Mouse (Mus musculus): Measurements from ENCODE around the gene Myd88. TPM values are rescaled to one million over a fixed set of nuclear protein-coding genes. Genes with fewer than 3 reads are reported as not detected.
A peak's percentile ranks its signal among the peaks of the same experiment; 100 is the strongest.

Myd88 gene
- polyA plus RNA-seq, 1 experiment from 2014 or later, result 5.7 TPM

DNA sequence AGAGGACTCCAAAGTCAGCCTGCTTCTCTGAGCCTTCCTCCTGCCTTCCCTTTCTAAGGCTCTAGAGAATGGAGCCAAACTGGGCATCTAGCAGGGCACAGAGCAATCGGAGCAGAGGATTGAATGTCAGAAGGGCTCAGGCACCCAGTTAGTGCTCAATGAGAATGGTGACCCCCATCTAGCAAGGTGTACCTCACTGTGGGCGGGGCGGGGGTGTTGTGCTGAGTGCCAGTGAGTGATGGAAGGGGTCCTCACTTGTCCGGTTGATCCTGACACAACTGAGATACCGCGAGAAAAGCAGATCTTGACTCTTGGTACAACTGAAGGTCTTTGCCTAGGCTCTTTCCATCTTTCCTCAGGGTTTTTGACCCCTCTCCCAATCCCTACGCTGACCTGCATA lies 2.1 kb downstream of the Myd88 start:
- Histone ChIP-seq H3K4me1 (peaks cover 28% of the 10 kb centered on the region), H3K9ac (replicated peaks) (0 out of 2 replicates have a peak overlapping the region, but pooled peaks have one; percentile 56), H3K4me2 (replicated peaks) (peak overlapping the region; percentile 76), H3K27me3 (peaks cover 21% of the 10 kb centered on the region), H3K4me3 (peak overlapping the region; percentile 85), H3K27ac (replicated peaks) (no peak overlapping the region), H3K36me3 (peaks cover 10% of the 10 kb centered on the region), H3K9me3 (no peaks in the 10 kb centered on the region)
- 53% methylated on average over 7 of the region's 7 CpGs for whole genome bisulfite sequencing
- no peak for ATAC-seq (ENCODE audit: low FRiP score, low read depth)

DNA sequence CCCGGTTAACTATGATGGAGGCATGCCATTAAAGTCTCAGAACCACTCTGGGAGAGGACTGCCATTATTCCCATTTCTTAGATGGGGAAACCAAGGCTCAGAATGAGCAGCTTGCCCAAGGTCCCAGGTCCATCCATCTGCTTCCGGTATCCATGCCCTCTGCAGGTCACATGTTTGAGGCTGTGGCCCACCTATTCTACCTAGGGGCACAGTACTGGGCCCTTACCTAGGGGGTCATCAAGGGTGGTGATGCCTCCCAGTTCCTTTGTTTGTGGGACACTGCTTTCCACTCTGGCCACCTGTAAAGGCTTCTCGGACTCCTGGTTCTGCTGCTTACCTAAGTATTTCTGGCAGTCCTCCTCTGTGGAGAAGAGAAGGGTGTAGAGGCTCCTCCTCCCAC lies 2.9 kb downstream of the Myd88 start:
- ATAC-seq (ENCODE audit: low FRiP score, low read depth), result no peak
- no peak overlapping the region for H3K4me3 ChIP-seq
- H3K27me3 ChIP-seq, result peaks cover 21% of the 10 kb centered on the region
- no peak overlapping the region for H3K4me2 ChIP-seq (replicated peaks)
- peaks cover 28% of the 10 kb centered on the region for H3K4me1 ChIP-seq
- no peaks in the 10 kb centered on the region for H3K9me3 ChIP-seq
- H3K9ac ChIP-seq (replicated peaks), result no peak overlapping the region
- WGBS, result 93% methylated on average over 3 of the region's 3 CpGs
- H3K27ac ChIP-seq (replicated peaks), result no peak overlapping the region
- H3K36me3 ChIP-seq, result peaks cover 2% of the 10 kb centered on the region; the same call in 1 of the 2 replicates

DNA sequence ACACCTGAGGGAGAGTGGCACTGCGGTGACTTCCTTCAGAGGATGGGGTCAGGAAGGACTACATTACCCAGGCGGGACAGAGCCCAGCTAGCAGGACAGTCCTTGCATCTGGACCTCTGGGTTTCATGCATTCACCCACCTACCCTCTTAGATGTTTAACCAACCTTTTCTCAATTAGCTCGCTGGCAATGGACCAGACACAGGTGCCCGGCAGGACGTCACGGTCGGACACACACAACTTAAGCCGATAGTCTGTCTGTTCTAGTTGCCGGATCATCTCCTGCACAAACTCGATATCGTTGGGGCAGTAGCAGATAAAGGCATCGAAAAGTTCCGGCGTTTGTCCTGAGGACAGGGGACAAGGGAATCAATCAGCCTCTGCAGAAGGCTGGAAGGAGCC lies 3.4 kb downstream of the Myd88 start:
- peaks cover 28% of the 10 kb centered on the region for H3K4me1 ChIP-seq
- peaks cover 21% of the 10 kb centered on the region for H3K27me3 ChIP-seq
- no peaks in the 10 kb centered on the region for H3K9me3 ChIP-seq
- no peak overlapping the region for H3K27ac ChIP-seq (replicated peaks)
- no peak overlapping the region for H3K9ac ChIP-seq (replicated peaks)
- H3K4me3 ChIP-seq, result no peak overlapping the region
- no peak overlapping the region for H3K4me2 ChIP-seq (replicated peaks)
- WGBS, result 89% methylated on average over 14 of the region's 14 CpGs
- no peak for ATAC-seq (ENCODE audit: low FRiP score, low read depth)
- H3K36me3 ChIP-seq, result no peaks in the 10 kb centered on the region

DNA sequence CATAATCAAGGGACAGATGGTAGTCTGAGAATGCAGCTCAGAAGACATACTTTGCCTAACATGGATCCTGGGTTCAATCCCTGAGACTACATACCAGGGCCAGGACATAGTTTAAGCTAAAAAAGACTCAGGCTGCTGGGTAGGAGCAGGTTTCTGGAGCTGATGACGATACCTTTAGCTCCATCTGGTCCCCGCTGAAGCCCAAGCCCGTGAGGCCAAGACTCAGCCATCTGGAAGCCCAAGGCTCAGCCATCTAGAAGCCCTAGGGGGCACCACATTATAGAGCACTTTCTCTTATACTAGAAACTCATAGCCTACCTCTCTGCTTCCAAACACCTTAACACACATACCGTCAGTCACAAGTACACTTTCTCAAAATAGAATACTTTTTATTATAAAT lies 5.6 kb downstream of the Myd88 start:
- H3K27ac ChIP-seq (replicated peaks), result no peak overlapping the region
- H3K9me3 ChIP-seq, result no peaks in the 10 kb centered on the region
- H3K36me3 ChIP-seq, result no peaks in the 10 kb centered on the region
- no peak overlapping the region for H3K4me3 ChIP-seq
- ATAC-seq (ENCODE audit: low FRiP score, low read depth), result no peak
- WGBS, result 88% methylated on average over 4 of the region's 4 CpGs
- H3K4me1 ChIP-seq, result peaks cover 14% of the 10 kb centered on the region; the same call in 1 of the 2 replicates
- no peak overlapping the region for H3K4me2 ChIP-seq (replicated peaks)
- no peak overlapping the region for H3K9ac ChIP-seq (replicated peaks)
- peaks cover 21% of the 10 kb centered on the region for H3K27me3 ChIP-seq

DNA sequence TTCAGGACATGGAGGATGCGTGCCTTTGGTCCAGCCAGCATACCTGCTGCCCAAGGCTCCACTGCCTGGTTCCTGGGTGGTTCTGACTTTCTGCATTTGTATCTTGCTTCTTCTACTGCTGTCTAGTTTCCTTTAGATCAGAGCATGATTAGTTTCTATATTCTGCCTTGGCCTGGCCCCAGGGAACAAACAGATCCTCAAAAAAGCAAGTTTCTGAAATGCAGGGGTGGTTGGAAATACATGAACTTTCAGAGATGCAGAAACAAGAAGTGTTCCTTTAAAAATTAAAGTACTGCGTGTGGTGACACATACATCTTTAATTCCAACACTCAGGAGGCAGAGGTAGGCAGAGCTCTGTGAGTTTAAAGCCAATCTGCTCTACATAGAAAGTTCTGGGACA lies 6.4 kb downstream of the Myd88 start:
- no peak overlapping the region for H3K27ac ChIP-seq (replicated peaks)
- no peak for ATAC-seq (ENCODE audit: low FRiP score, low read depth)
- 86% methylated on average over 2 of the region's 2 CpGs for whole genome bisulfite sequencing
- peaks cover 8% of the 10 kb centered on the region; the same call in 1 of the 2 replicates for H3K4me1 ChIP-seq
- no peaks in the 10 kb centered on the region for H3K36me3 ChIP-seq
- peaks cover 18% of the 10 kb centered on the region for H3K27me3 ChIP-seq
- H3K9ac ChIP-seq (replicated peaks), result no peak overlapping the region
- H3K4me3 ChIP-seq, result no peak overlapping the region
- H3K9me3 ChIP-seq, result no peaks in the 10 kb centered on the region
- no peak overlapping the region for H3K4me2 ChIP-seq (replicated peaks)

DNA sequence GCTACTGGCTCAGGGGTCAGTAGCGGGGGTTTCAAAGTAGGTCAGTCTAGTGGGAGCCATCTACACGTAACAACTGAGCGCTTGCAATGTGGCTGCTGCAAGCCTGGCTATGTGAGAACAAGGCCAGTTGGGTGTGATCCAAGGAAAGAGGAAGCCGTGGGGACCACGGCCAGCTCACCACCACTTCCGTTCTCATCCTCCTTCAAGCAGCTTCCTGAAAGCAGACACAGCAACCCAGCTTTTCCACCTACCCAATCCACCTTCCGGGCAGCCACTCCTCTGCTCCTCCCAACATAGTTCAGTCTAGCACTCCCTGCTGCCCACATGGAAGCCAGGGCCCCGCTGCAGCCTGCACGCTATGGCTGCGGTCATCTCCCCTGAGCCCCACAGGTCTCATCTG lies 6.9 kb downstream of the Myd88 start:
- Histone ChIP-seq H3K36me3 (no peaks in the 10 kb centered on the region), H3K4me1 (0 out of 2 replicates have a peak, but pooled peaks cover 3% of the 10 kb centered on the region), H3K27me3 (peaks cover 13% of the 10 kb centered on the region), H3K4me2 (replicated peaks) (no peak overlapping the region), H3K27ac (replicated peaks) (no peak overlapping the region), H3K9ac (replicated peaks) (no peak overlapping the region), H3K9me3 (no peaks in the 10 kb centered on the region), H3K4me3 (no peak overlapping the region)
- no peak for ATAC-seq (ENCODE audit: low FRiP score, low read depth)
- WGBS, result 68% methylated on average over 10 of the region's 10 CpGs

DNA sequence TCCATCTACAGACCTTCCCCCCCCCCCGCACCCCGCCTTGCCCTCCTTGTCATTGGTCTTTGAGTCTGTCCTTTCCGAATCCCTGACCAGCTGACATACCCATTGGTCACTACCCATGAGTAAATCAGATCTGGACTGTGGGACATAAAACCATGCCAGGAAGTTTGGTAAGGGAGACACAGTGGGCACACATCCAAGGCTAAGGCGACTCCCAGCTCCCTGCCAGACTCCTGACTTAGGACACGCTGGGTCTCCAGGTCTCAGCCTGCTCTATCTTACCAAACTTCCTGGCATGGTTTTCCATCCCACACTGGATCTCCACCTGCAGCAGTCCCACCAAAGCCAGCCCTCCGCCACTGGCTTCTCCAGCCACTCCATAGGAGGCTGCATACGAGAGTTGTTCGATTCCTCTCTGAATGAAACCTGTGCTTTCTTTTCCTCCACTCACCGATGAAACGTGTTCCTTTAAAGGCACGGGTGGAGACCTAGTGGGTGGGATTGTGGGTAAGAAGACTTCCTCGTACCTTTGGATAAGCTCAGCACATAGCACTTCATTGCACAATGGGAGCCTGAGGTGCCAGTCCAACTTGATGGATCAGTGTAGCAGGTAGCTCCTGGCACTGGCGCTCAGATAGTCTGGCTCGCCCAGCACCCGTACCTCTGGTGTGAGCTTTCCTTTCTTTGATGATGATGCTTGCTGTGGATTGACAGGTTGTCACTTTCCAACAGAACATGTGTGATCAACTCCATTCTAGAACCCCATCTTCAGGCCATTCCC lies 10.8 kb downstream of the Myd88 start:
- no peak for ATAC-seq (ENCODE audit: low FRiP score, low read depth)

DNA sequence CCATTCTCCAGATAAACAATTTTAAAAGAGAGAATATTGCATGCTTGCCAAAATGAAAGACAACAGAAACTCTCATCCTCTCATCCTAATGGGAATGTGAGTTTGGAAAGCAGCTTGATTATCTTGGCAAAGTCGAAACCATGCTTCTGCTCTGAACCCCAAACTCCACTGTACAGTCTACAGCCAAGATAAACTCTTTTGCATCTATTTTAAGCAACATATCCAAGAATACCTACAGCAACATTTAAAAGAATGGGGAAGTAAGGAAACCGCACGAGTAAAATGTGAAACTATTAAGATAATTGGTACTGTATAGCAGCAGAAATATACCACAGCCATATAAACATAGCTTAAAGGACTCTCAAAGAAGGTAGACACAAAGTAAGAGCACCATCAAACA lies 12.7 kb downstream of the Myd88 start:
- H3K27me3 ChIP-seq, result no peaks in the 10 kb centered on the region
- ATAC-seq (ENCODE audit: low FRiP score, low read depth), result no peak
- H3K27ac ChIP-seq (replicated peaks), result no peak overlapping the region
- no peak overlapping the region for H3K4me2 ChIP-seq (replicated peaks)
- H3K9ac ChIP-seq (replicated peaks), result no peak overlapping the region
- no peaks in the 10 kb centered on the region for H3K4me1 ChIP-seq
- H3K36me3 ChIP-seq, result no peaks in the 10 kb centered on the region
- WGBS, result 85% methylated on average over 3 of the region's 3 CpGs
- H3K4me3 ChIP-seq, result no peak overlapping the region
- H3K9me3 ChIP-seq, result no peaks in the 10 kb centered on the region

More for the DNA sequence above, 10.8 kb downstream of the Myd88 start:
- Histone ChIP-seq H3K4me1 (no peaks in the 10 kb centered on the region), H3K4me3 (no peak overlapping the region), H3K27me3 (no peaks in the 10 kb centered on the region), H3K9me3 (no peaks in the 10 kb centered on the region), H3K27ac (replicated peaks) (no peak overlapping the region), H3K4me2 (replicated peaks) (no peak overlapping the region), H3K9ac (replicated peaks) (no peak overlapping the region), H3K36me3 (no peaks in the 10 kb centered on the region)
- WGBS, result 93% methylated on average over 15 of the region's 15 CpGs

DNA sequence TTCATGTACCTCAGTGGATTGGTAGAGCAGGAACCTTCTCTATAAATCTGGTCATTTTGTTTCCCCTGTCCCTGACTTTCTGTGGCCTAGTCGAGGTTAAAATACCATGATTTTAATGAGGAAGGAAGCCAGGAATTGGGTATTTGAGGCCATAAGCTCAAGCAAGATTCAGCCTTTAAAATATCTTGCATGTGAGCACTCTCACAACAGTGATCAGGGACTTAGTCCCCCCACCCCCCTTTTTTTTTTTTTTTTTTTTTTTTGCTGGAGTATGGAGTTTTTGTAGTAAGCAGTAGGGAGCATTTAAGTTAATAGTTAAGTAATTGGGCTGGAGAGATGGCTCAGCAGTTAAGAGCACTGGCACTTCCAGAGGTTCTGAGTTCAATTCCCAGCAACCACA lies 17.1 kb downstream of the Myd88 start:
- peaks cover 20% of the 10 kb centered on the region for H3K4me1 ChIP-seq
- no peak for ATAC-seq (ENCODE audit: low FRiP score, low read depth)
- 73% methylated on average over 1 of the region's 1 CpGs for WGBS

DNA sequence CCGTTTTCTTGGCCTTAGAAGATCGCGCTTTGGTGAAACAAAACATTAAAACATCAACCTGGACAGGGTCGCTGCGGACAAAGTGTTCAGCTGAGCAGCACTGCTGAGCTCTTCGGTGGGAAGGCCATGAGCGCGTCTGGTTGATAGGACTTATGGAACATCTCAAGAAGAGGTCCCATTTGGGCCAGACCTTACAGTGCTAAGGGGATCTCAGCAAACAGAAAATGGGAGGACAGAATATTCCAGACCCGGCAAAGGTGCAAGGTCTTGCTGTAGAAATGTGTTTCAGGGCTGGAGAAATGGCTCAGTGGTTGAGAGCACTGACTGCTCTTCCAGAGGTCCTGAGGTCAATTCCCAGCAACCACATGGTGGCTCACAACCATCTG lies 18.0 kb downstream of the Myd88 start:
- peaks cover 20% of the 10 kb centered on the region for H3K4me1 ChIP-seq
- ATAC-seq (ENCODE audit: low FRiP score, low read depth), result no peak
- no peaks in the 10 kb centered on the region for H3K36me3 ChIP-seq
- H3K4me2 ChIP-seq (replicated peaks), result peak overlapping the region; percentile 74
- H3K4me3 ChIP-seq, result peak overlapping the region; percentile 91
- 9% methylated on average over 9 of the region's 9 CpGs for WGBS
- H3K9ac ChIP-seq (replicated peaks), result peak overlapping the region; percentile 72
- no peaks in the 10 kb centered on the region for H3K9me3 ChIP-seq
- peak overlapping the region; percentile 93 for H3K27ac ChIP-seq (replicated peaks)
- H3K27me3 ChIP-seq, result no peaks in the 10 kb centered on the region

More for the DNA sequence above, 17.1 kb downstream of the Myd88 start:
- Histone ChIP-seq H3K27me3 (no peaks in the 10 kb centered on the region), H3K4me3 (no peak overlapping the region), H3K4me2 (replicated peaks) (no peak overlapping the region), H3K9ac (replicated peaks) (no peak overlapping the region), H3K9me3 (no peaks in the 10 kb centered on the region), H3K27ac (replicated peaks) (no peak overlapping the region), H3K36me3 (no peaks in the 10 kb centered on the region)

DNA sequence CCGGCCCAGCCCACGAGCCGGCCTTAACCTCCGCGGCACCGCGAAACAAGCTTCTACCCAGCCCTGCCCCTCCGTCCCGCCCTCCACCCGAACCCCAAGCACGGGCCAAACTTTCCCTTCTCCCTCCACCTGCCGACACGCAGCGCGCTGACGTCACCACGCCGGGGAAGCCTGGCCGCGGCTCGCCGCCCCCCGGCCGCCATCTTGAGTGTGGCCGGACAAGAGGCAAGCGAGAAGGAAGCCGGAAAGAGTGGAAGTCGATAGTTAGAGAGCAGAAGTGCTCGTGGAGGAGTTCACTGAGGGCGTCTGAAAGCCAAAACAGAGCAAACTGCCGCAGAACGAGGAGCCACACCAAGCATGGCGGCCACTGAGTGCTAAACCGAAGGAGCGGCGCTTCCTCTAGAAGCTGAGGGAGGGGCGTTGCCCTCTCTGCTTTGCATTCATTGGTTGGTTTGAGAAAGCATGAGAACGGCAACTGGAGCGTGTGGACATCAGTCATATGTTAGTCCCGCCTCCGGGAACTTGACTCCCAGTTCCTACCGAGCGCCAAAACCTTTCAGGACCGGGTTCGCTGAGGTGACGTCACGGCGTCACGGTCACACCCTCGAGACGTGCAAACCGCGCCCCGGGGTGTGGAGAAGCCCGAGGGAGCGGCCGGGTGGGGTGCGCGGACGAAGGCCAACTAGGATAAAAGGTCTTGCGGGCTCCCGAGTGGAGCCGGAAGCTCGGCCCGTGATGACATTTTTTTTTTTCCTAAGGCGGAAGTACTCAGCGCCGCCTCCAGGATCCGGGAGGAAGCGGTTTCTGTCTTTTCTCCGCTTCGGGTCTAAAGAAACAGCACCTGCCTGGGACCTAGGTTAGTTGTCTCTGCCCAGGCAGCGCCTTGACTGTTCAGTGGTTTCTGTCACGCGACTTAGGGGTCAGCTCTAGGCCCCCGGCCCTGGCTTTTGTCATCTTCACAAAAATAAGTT lies 18.6 kb downstream of the Myd88 start, which contains the start of gene Oxsr1:
Gene Oxsr1 (minus strand): TSS at position 139 of the 971 bp plus-strand sequence.
- H3K27ac ChIP-seq (replicated peaks), result peak within 1 kb of the TSS; percentile 93
- H3K9me3 ChIP-seq, result no peaks in the 10 kb centered on the region
- no peaks in the 10 kb centered on the region for H3K27me3 ChIP-seq
- H3K4me2 ChIP-seq (replicated peaks), result peak within 1 kb of the TSS; percentile 98
- H3K4me3 ChIP-seq, result peak within 1 kb of the TSS; percentile 91
- no peaks in the 10 kb centered on the region for H3K36me3 ChIP-seq
- ATAC-seq (ENCODE audit: low FRiP score, low read depth), result peak; percentile 97
- WGBS, result under 1% methylated on average over 72 of the region's 76 CpGs
- peaks cover 20% of the 10 kb centered on the region for H3K4me1 ChIP-seq
- peak within 1 kb of the TSS; percentile 87 for H3K9ac ChIP-seq (replicated peaks)
